Mouse (Mus musculus) erythroblast, embryonic 14.5 days (primary cell): ENCODE results near the gene Yeats2. TPM values are rescaled to one million over a fixed set of nuclear protein-coding genes. Genes with fewer than 3 reads are reported as not detected.

Source experiments
- H3K27me3 ChIP-seq: 2 replicates; pipeline ENCODE4 v1.6.1; 2012; ENCODE audit warnings: inconsistent platforms; ENCODE audit not compliant: control insufficient read depth
- H3K36me3 ChIP-seq: 2 replicates; pipeline ENCODE4 v1.6.1; 2012; ENCODE audit warnings: mild to moderate bottlenecking, inconsistent platforms; ENCODE audit not compliant: control insufficient read depth
- H3K4me1 ChIP-seq: 2 replicates; pipeline ENCODE4 v1.6.1; 2012; ENCODE audit warnings: inconsistent platforms; ENCODE audit not compliant: control insufficient read depth
- H3K4me3 ChIP-seq: replicated peaks from 2 replicates; pipeline ENCODE3; 2012; ENCODE audit warnings: moderate library complexity, mild to moderate bottlenecking, inconsistent platforms
- H3K9me3 ChIP-seq: 2 replicates; pipeline ENCODE4 v1.6.1; 2012; ENCODE audit warnings: low read length, inconsistent platforms, mixed read lengths; ENCODE audit not compliant: control insufficient read depth
- GATA1 ChIP-seq: IDR thresholded peaks from 2 replicates; pipeline ENCODE4 v1.6.1; 2012; ENCODE audit warnings: low read length, inconsistent platforms, mixed read lengths
- TAL1 ChIP-seq: IDR thresholded peaks from 3 replicates; pipeline ENCODE4 v1.6.1; 2012; ENCODE audit warnings: low read length, inconsistent platforms, mixed read lengths
- polyA plus RNA-seq: library from polyadenylated mRNA; stranded (reverse); fragments of >175 nt; gene quantifications from 2 replicates; pipeline ENCODE4 v1.2.3, GENCODE M21; 2012

Yeats2 gene
- polyA plus RNA-seq = 0.20 and 0.47 TPM in 2 replicates

DNA sequence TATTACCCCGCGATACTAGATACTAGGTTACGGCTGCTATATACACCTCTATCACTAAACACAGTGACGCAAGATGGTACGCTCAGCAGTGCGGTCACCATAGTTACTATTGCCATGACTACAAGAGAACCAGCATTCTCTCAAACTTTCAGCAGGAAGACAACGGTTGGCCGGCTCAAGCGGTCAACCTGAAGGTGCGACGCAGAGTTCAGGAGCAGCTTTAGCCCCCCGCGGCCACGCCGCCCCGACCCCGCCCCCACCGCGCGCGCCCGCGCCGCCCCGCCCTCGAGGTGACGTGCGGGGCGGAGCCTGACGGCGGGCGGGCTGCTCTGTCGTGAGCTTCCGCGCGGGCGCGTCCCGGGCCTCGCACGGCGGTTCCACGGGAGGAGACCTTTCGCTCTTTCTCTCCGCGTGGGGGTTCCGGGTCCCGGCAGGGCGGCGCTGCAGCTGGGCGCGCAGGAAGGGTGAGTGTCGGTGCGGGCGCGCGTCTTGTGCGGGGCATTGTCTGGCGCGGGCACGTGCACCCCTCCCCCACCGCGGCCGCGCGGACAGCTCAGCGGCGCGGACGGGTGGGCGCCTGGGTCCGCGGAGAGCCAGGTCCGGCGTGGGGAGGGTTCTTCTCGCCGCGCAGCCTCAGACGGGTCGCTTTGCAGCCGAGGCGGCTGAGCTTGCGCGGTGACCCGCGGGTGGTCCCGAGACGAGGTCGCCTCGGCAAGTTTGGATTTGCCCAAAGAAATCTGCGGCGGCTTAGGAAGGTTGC lies at the start of gene Yeats2:
TSS of gene Yeats2 (plus strand) at position 292 of the 760 bp plus-strand sequence.
- no peaks in the 10 kb centered on the region for H3K9me3 ChIP-seq
- H3K36me3 ChIP-seq = peaks cover 8% of the 10 kb centered on the region
- TF ChIP-seq GATA1 (no peak), TAL1 (no peak)
- no peaks in the 10 kb centered on the region for H3K27me3 ChIP-seq
- H3K4me1 ChIP-seq = peaks cover 30% of the 10 kb centered on the region
- peak within 1 kb of the TSS; percentile 96 for H3K4me3 ChIP-seq

DNA sequence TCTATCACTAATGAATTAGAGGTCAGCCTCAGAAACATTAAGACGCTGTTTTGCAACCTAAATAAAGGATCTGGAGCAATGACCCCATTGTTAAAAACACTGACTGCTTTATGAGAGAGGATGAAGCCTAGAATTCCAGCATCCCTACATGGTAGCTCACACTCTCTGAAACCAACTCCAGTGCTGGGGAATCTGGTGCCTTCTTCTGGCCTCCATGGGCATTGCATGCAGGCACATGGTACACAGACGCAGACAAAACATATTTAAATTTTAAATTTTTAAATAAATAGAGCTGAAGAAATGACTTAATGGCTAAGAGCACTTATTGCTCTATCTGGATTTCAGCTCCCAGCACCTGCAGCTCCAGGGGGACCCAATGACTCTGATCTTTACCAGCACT lies 44.9 kb upstream of the Yeats2 start:
- no peaks in the 10 kb centered on the region for H3K9me3 ChIP-seq
- TF ChIP-seq GATA1 (no peak), TAL1 (no peak)
- H3K27me3 ChIP-seq = no peaks in the 10 kb centered on the region
- H3K4me3 ChIP-seq = no peak overlapping the region
- H3K36me3 ChIP-seq = no peaks in the 10 kb centered on the region
- H3K4me1 ChIP-seq = peaks cover 20% of the 10 kb centered on the region

- H3K27me3 ChIP-seq = no peaks in the 10 kb centered on the region
- H3K4me3 ChIP-seq = peak within 1 kb of the TSS; percentile 88
- no peaks in the 10 kb centered on the region for H3K9me3 ChIP-seq
- peaks cover 20% of the 10 kb centered on the region for H3K4me1 ChIP-seq
- H3K36me3 ChIP-seq = no peaks in the 10 kb centered on the region
- no peak for TF ChIP-seq GATA1
- no peak for TF ChIP-seq TAL1
Measured at GRCm38 (mm10) chr16:20097069-20097710, 43.7 kb upstream of the Yeats2 start, which contains the start of gene Klhl24. TSS of gene Klhl24 (plus strand) at chr16:20097542.

- Histone ChIP-seq H3K9me3 (no peaks in the 10 kb centered on the region), H3K4me1 (peaks cover 20% of the 10 kb centered on the region), H3K36me3 (no peaks in the 10 kb centered on the region), H3K4me3 (peak overlapping the region; percentile 88), H3K27me3 (no peaks in the 10 kb centered on the region)
- no peak for TF ChIP-seq TAL1
- peak; percentile 11; the same call in 1 of the 2 replicates for TF ChIP-seq GATA1
Measured at GRCm38 (mm10) chr16:20097711-20098374, 43.0 kb upstream of the Yeats2 start.

GRCm38 (mm10) chr16:20098375-20098727 lies 42.5 kb upstream of the Yeats2 start:
- Histone ChIP-seq H3K4me1 (peaks cover 20% of the 10 kb centered on the region), H3K4me3 (peak overlapping the region; percentile 88), H3K27me3 (no peaks in the 10 kb centered on the region), H3K9me3 (no peaks in the 10 kb centered on the region), H3K36me3 (peaks cover 2% of the 10 kb centered on the region)
- TF ChIP-seq GATA1 = no peak
- TF ChIP-seq TAL1 = peak; percentile 36; the same call in 1 of the 3 replicates

DNA sequence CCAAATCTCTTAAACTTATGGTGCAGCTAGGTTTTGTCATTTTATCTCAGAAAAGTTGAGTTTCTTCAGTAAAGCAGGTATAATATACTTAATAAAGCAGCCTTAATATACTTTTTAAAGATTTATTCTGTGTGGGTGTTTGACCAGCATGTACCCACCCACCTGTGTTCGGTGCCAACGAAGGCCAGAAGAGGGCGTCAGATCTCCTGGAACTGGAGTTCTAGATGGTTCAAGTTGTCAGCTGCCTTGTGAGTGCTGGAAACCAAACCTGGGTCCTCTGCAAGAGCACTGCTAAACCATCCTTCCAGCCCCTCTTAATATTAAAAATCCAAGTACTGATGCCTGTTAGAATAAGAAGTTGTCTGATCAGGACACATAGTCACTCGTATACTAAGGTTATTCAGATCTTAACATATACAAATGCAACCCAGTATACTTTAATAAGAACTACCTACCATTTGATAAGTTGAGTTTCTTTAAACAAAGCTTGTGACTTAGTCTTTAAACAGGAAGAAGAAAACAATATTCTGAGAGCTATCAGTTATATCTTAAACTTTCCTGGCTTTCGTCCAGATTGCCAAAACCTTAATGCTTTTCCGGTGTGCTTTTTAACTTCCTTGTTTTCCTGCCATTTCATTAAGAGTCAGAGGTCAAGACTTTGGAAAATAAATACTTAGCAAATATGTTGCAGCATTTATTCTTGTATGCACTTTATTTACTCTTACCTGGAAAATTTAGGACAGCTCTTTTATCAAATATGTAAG lies 41.8 kb upstream of the Yeats2 start:
- H3K9me3 ChIP-seq = peaks cover 3% of the 10 kb centered on the region
- H3K36me3 ChIP-seq = peaks cover 7% of the 10 kb centered on the region
- TF ChIP-seq TAL1 (no peak), GATA1 (no peak)
- H3K27me3 ChIP-seq = no peaks in the 10 kb centered on the region
- H3K4me1 ChIP-seq = peaks cover 20% of the 10 kb centered on the region
- H3K4me3 ChIP-seq = peak overlapping the region; percentile 88

- no peak for TF ChIP-seq GATA1
- TF ChIP-seq TAL1 = no peak
- H3K27me3 ChIP-seq = no peaks in the 10 kb centered on the region
- H3K4me1 ChIP-seq = no peaks in the 10 kb centered on the region
- peaks cover 7% of the 10 kb centered on the region for H3K9me3 ChIP-seq
- no peak overlapping the region for H3K4me3 ChIP-seq
- H3K36me3 ChIP-seq = peaks cover 28% of the 10 kb centered on the region
Measured at GRCm38 (mm10) chr16:20106996-20107395, 33.9 kb upstream of the Yeats2 start.

GRCm38 (mm10) chr16:20108961-20109360 lies 31.9 kb upstream of the Yeats2 start:
- no peak overlapping the region for H3K4me3 ChIP-seq
- H3K36me3 ChIP-seq = peaks cover 21% of the 10 kb centered on the region

More at GRCm38 (mm10) chr16:20108961-20109360, 31.9 kb upstream of the Yeats2 start:
- no peaks in the 10 kb centered on the region for H3K4me1 ChIP-seq
- TF ChIP-seq TAL1 (no peak), GATA1 (no peak)
- H3K9me3 ChIP-seq = peaks cover 5% of the 10 kb centered on the region
- H3K27me3 ChIP-seq = no peaks in the 10 kb centered on the region
